Mouse (Mus musculus): ENCODE results near the gene Wdr4.

The Wdr4 gene

GRCm38 (mm10) chr17:31445061-31445731 is 74.6 kb downstream of the Wdr4 start:
- DNase-seq (ENCODE audit: low spot score): no peak

Data from ovary, adult 18-20 months (tissue).